Mouse (Mus musculus): ENCODE data around the gene Suds3. TPM values are rescaled to one million over a fixed set of nuclear protein-coding genes. Genes with fewer than 3 reads are reported as not detected.

Gene Suds3
- total and polyA plus RNA-seq, 3 experiments = 67.8 to 102 TPM; not detected in 1

DNA sequence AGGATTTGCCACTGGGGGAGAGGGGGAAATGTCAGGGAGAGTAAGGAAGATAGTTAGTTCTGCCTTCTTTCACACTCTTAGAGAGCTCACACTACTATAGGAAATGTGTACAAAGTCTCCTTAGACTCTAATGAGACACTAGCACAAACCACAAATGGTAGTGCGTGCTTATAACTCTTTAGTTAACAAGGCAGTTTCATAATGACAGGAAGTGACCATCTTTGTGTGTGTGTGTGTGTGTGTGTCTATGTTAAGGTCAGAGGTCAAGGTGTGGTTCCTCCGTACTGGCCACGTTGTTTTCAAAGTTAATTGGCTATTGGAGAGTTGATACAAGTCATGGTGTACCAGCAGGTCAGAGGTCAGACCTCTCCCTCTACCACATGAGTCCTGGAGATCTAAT, 26.8 kb downstream of the Suds3 start:
- DNase-seq (ENCODE audit: low read depth, low spot score) = no peak
- Histone ChIP-seq H3K4me1 (ENCODE audit: control insufficient read depth in 1 of 2, insufficient read depth in 2 of 2, low read length in 2 of 2) (no peaks in the 10 kb centered on the region), H3K27ac (ENCODE audit: control insufficient read depth, low read depth, low read length) (no peak overlapping the region), H3K9ac (ENCODE audit: control insufficient read depth, low read depth, low read length, poor library complexity, severe bottlenecking) (no peak overlapping the region), H3K36me3 (ENCODE audit: control insufficient read depth in 1 of 2, insufficient read depth in 2 of 2, low read length in 2 of 2) (no peaks in the 10 kb centered on the region), H3K27me3 (ENCODE audit: control insufficient read depth in 1 of 2, insufficient read depth in 2 of 2, low read length in 2 of 2) (no peaks in the 10 kb centered on the region), H3K79me2 (ENCODE audit: control insufficient read depth, insufficient read depth, low read length, poor library complexity) (no peaks in the 10 kb centered on the region), H3K9me3 (replicated peaks; ENCODE audit: insufficient read depth, low read length) (no peaks in the 10 kb centered on the region), H3K4me3 (ENCODE audit: control insufficient read depth in 1 of 2, insufficient read depth in 1 of 2, low read depth in 2 of 2, low read length in 2 of 2) (no peak overlapping the region)
- no peak for TF ChIP-seq POLR2AphosphoS5 (IDR thresholded peaks at IDR 0.05; ENCODE audit: borderline replicate concordance, low read depth, low read length)
- TF ChIP-seq ZC3H11A (IDR thresholded peaks at IDR 0.05; ENCODE audit: low read depth, low read length) = no peak
- no peak for TF ChIP-seq HCFC1 (IDR thresholded peaks at IDR 0.05; ENCODE audit: low read depth, low read length)
- no peak for TF ChIP-seq ZMIZ1 (IDR thresholded peaks at IDR 0.05; ENCODE audit: low read depth, low read length)
- no peak for TF ChIP-seq RCOR1 (IDR thresholded peaks at IDR 0.05; ENCODE audit: low read depth, low read length)
- no peak for TF ChIP-seq BHLHE40 (IDR thresholded peaks at IDR 0.05; ENCODE audit: borderline replicate concordance, low read depth, low read length)
- TF ChIP-seq KAT2A (conservative IDR thresholded peaks at IDR 0.05; ENCODE audit: low read depth, low read length) = no peak
- no peak for TF ChIP-seq JUND (IDR thresholded peaks at IDR 0.05; ENCODE audit: low read depth, low read length)

DNA sequence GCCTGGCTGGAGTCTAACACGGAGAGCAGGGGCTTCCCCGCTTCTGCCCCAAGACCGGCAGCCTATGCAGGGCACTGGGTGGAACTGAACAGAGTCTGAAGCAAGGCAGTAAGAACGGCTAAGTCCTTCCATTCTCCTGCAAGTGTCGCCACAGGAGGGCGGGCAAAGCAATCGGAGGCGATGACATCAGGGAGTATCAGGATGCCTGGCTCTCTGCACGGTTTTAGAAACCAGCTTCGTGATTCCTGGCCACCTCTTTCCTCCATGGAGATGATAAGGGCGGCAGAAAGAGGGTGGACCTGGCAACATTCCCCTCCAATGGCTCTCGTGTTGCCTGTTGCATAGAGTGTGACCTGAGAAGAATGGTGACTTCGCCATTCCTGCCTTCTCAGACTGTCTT, 28.2 kb downstream of the Suds3 start:
- Histone ChIP-seq H3K27ac (ENCODE audit: control insufficient read depth, low read depth, low read length) (no peak overlapping the region), H3K9me3 (replicated peaks; ENCODE audit: insufficient read depth, low read length) (no peaks in the 10 kb centered on the region), H3K4me3 (ENCODE audit: control insufficient read depth in 1 of 2, insufficient read depth in 1 of 2, low read depth in 2 of 2, low read length in 2 of 2) (no peak overlapping the region), H3K9ac (ENCODE audit: control insufficient read depth, low read depth, low read length, poor library complexity, severe bottlenecking) (no peak overlapping the region), H3K27me3 (ENCODE audit: control insufficient read depth in 1 of 2, insufficient read depth in 2 of 2, low read length in 2 of 2) (no peaks in the 10 kb centered on the region), H3K4me1 (ENCODE audit: control insufficient read depth in 1 of 2, insufficient read depth in 2 of 2, low read length in 2 of 2) (no peaks in the 10 kb centered on the region), H3K79me2 (ENCODE audit: control insufficient read depth, insufficient read depth, low read length, poor library complexity) (no peaks in the 10 kb centered on the region), H3K36me3 (ENCODE audit: control insufficient read depth in 1 of 2, insufficient read depth in 2 of 2, low read length in 2 of 2) (no peaks in the 10 kb centered on the region)
- no peak for DNase-seq (ENCODE audit: low read depth, low spot score)
- no peak for TF ChIP-seq MYB (IDR thresholded peaks at IDR 0.05; ENCODE audit: low read depth, low read length)
- no peak for TF ChIP-seq POLR2A (IDR thresholded peaks at IDR 0.05; ENCODE audit: control insufficient read depth in 1 of 2, insufficient read depth in 1 of 2, low read depth in 1 of 2, low read length in 2 of 2, poor library complexity in 1 of 2)
- TF ChIP-seq MEF2A (IDR thresholded peaks at IDR 0.05; ENCODE audit: extremely low read depth, insufficient replicate concordance, low read depth, low read length, poor library complexity, severe bottlenecking) = no peak
- no peak for TF ChIP-seq MXI1 (IDR thresholded peaks at IDR 0.05; ENCODE audit: low read depth, low read length)
- no peak for TF ChIP-seq USF1 (IDR thresholded peaks at IDR 0.05; ENCODE audit: low read depth, low read length)
- TF ChIP-seq BHLHE40 (IDR thresholded peaks at IDR 0.05; ENCODE audit: borderline replicate concordance, low read depth, low read length) = no peak
- no peak for TF ChIP-seq NRF1 (IDR thresholded peaks at IDR 0.05; ENCODE audit: insufficient read depth, low read depth, low read length, poor library complexity, severe bottlenecking)
- no peak for TF ChIP-seq RCOR1 (IDR thresholded peaks at IDR 0.05; ENCODE audit: low read depth, low read length)

DNA sequence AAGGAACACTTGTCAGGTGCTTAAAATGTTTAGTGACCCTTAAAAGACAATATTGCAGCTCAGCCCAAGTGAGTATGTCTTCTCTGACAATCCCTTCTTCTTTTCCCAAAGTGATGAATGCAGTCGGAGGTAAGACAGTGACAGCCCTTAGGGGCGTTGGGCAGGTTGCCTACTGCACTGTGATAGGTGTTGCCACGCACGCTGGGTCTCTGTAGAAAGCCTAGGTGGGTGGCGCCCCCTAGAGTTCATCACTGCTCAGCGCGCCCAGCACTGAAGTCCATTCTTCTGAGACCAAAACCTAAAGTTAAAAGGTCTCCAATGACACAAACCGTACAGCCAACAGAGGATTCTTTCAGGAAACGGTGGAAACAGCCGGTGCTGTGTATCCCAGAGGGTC, 46.4 kb downstream of the Suds3 start:
- no peak overlapping the region for H3K27ac ChIP-seq (ENCODE audit: control insufficient read depth, low read depth, low read length)
- TF ChIP-seq CTCF (IDR thresholded peaks at IDR 0.05 in 2 of 3, conservative IDR thresholded peaks at IDR 0.05 in 1 of 3; ENCODE audit: control insufficient read depth in 1 of 3, insufficient read depth in 1 of 3, low read depth in 2 of 3, low read length in 3 of 3, poor library complexity in 1 of 3, severe bottlenecking in 1 of 3) (peak; percentile 32 to 39 (median 33); a peak in 5 of 6 replicates), TBP (IDR thresholded peaks at IDR 0.05; ENCODE audit: low read depth, low read length) (no peak), RAD21 (IDR thresholded peaks at IDR 0.05; ENCODE audit: low read depth, low read length) (peak; percentile 27)
- no peaks in the 10 kb centered on the region for H3K79me2 ChIP-seq (ENCODE audit: control insufficient read depth, insufficient read depth, low read length, poor library complexity)
- no peaks in the 10 kb centered on the region for H3K4me1 ChIP-seq (ENCODE audit: control insufficient read depth in 1 of 2, insufficient read depth in 2 of 2, low read length in 2 of 2)
- H3K9me3 ChIP-seq (replicated peaks; ENCODE audit: insufficient read depth, low read length) = no peaks in the 10 kb centered on the region
- no peaks in the 10 kb centered on the region for H3K36me3 ChIP-seq (ENCODE audit: control insufficient read depth in 1 of 2, insufficient read depth in 2 of 2, low read length in 2 of 2)
- no peak overlapping the region for H3K4me3 ChIP-seq (ENCODE audit: control insufficient read depth in 1 of 2, insufficient read depth in 1 of 2, low read depth in 2 of 2, low read length in 2 of 2)
- H3K9ac ChIP-seq (ENCODE audit: control insufficient read depth, low read depth, low read length, poor library complexity, severe bottlenecking) = no peak overlapping the region
- H3K27me3 ChIP-seq (ENCODE audit: control insufficient read depth in 1 of 2, insufficient read depth in 2 of 2, low read length in 2 of 2) = no peaks in the 10 kb centered on the region
- no peak for DNase-seq (ENCODE audit: low read depth, low spot score)

All from MEL (cell line).